Mouse (Mus musculus) effector memory CD4-positive, alpha-beta T cell, adult 5 months (primary cell): ENCODE results near the gene Raet1d. TPM values are rescaled to one million over a fixed set of nuclear protein-coding genes. Genes with fewer than 3 reads are reported as not detected.

ENCODE experiments used
- polyA plus RNA-seq: library from polyadenylated mRNA; unstranded; fragments of 100-300 nt; shearing (Covaris generic); gene quantifications from one replicate; pipeline ENCODE4 v1.2.1, GENCODE M21; 2017

Raet1d gene
- not detected for polyA plus RNA-seq

DNA sequence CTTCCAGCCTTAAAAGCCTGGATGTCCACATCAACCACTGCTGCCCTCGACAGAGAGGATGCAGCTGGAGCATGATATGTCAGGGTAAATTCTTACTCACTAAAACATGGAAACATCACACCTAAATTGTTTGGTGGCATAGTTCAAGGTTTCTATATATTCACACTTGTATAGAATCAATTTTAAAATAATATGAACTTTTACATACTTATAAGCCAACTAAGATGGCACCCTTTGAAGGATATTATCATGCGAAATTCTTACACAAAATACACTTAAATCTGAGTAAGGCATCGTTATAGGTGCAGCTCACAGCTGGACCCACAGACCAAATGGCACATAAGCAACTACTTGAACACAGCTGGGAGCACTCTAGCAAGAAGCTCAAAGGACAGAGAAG lies at the start of gene Raet1d:
Raet1d (plus strand) TSS at position 301 of the 400 bp plus-strand sequence.

Other genes starting within 250 kb of the Raet1d start
- 8.9 TPM for gene E030030I06Rik, start 211.3 kb upstream of the Raet1d start, polyA plus RNA-seq
- gene Raet1e, start 202.0 kb upstream of the Raet1d start, polyA plus RNA-seq: not detected
- gene H60b, start 202.0 kb upstream of the Raet1d start, polyA plus RNA-seq: 39.9 TPM